Mouse (Mus musculus) frontal cortex, adult (tissue): ENCODE measurements around the gene Sirt2.

ENCODE experiments used
- ATAC-seq: cut with Nextera tagmentation; 2 replicates; pipeline ENCODE4 v1.9.2; 2017; ENCODE audit warnings: mild to moderate bottlenecking, moderate library complexity, mixed read lengths; ENCODE audit not compliant: low TSS enrichment

Gene Sirt2

GRCm38 (mm10) chr7:28766173-28766879 lies at the start of gene Sirt2:
TSS of gene Sirt2 (plus strand) at chr7:28766735.
- ATAC-seq, result peak; percentile 95

- ATAC-seq, result no peak
Observed at GRCm38 (mm10) chr7:28717726-28718125, 48.8 kb upstream of the Sirt2 start.

- no peak for ATAC-seq
Observed at GRCm38 (mm10) chr7:28719159-28719558, 47.4 kb upstream of the Sirt2 start.

GRCm38 (mm10) chr7:28719650-28720049 lies 46.9 kb upstream of the Sirt2 start:
- ATAC-seq, result no peak

GRCm38 (mm10) chr7:28720753-28721537 lies 45.6 kb upstream of the Sirt2 start:
- ATAC-seq, result no peak

- no peak for ATAC-seq
Observed at GRCm38 (mm10) chr7:28722079-28722478, 44.5 kb upstream of the Sirt2 start.

- no peak for ATAC-seq
Observed at GRCm38 (mm10) chr7:28724613-28725012, 41.9 kb upstream of the Sirt2 start.

- peak; percentile 85 for ATAC-seq
Observed at GRCm38 (mm10) chr7:28726600-28726999, 39.9 kb upstream of the Sirt2 start.

GRCm38 (mm10) chr7:28727649-28728340 lies 38.7 kb upstream of the Sirt2 start:
- peak; percentile 53 for ATAC-seq

GRCm38 (mm10) chr7:28732341-28733142 lies 34.0 kb upstream of the Sirt2 start:
- ATAC-seq, result 0 out of 2 replicates have a peak, but pooled peaks have one; percentile 18

GRCm38 (mm10) chr7:28733211-28733610 lies 33.3 kb upstream of the Sirt2 start:
- ATAC-seq, result no peak

GRCm38 (mm10) chr7:28735701-28736100 lies 30.8 kb upstream of the Sirt2 start:
- no peak for ATAC-seq

GRCm38 (mm10) chr7:28739829-28740228 lies 26.7 kb upstream of the Sirt2 start:
- no peak for ATAC-seq

- no peak for ATAC-seq
Observed at GRCm38 (mm10) chr7:28740949-28741348, 25.6 kb upstream of the Sirt2 start.

GRCm38 (mm10) chr7:28741368-28741708 lies 25.2 kb upstream of the Sirt2 start:
- peak; percentile 10; the same call in 1 of the 2 replicates for ATAC-seq

- peak; percentile 97 for ATAC-seq
Observed at GRCm38 (mm10) chr7:28741709-28742438, 24.7 kb upstream of the Sirt2 start, which contains the start of the genes Mrps12 and Sars2. TSS of gene Mrps12 (minus strand) at chr7:28741820. TSS of gene Sars2 (plus strand) at chr7:28741992.

GRCm38 (mm10) chr7:28749935-28750334 lies 16.6 kb upstream of the Sirt2 start:
- ATAC-seq, result no peak

- ATAC-seq, result peak; percentile 43; the same call in 1 of the 2 replicates
Observed at GRCm38 (mm10) chr7:28756079-28756478, 10.5 kb upstream of the Sirt2 start, which contains the start of gene Ccer2. TSS of gene Ccer2 (plus strand) at chr7:28756174.

GRCm38 (mm10) chr7:28758623-28759022 lies 7.9 kb upstream of the Sirt2 start:
- no peak for ATAC-seq

- ATAC-seq, result no peak
Observed at GRCm38 (mm10) chr7:28761907-28762306, 4.6 kb upstream of the Sirt2 start.

- ATAC-seq, result no peak
Observed at GRCm38 (mm10) chr7:28765211-28765610, 1.3 kb upstream of the Sirt2 start.
